Mouse (Mus musculus) thymus, postnatal 10 days (tissue): Measurements from ENCODE around the gene Myo15b.
"Not testable (repeated sequence)": the region's sequence is repeated elsewhere in the genome, so short reads cannot be mapped to it uniquely, and the experiment has no call there.

Experiments used
- DNase-seq, 2 experiments: peaks; one replicate each; pipeline ENCODE4 v3.0.0; 2021; ENCODE audit warnings: low spot score in 2 of 2

Gene Myo15b

DNA sequence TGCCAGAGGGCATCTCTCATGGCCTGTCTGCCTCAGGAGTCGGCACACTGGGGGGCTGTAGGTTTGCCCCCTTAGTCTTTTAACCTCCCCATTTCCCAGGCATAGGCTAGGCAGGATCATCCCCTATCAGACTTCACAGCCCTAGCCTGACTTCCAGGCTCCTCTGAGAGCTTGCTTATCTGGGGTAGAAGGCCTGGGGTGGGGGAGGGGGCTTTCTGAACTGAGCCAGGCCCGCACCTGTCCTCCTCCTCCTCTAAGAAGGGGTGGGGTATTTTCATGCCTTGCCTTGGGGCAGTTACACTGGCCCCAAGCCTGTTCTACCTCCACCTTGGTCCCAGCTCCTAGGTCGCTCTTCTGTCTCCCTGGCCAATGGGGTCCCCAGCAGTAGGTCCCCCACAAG is 26.7 kb upstream of the Myo15b start:
- no peak for DNase-seq

DNA sequence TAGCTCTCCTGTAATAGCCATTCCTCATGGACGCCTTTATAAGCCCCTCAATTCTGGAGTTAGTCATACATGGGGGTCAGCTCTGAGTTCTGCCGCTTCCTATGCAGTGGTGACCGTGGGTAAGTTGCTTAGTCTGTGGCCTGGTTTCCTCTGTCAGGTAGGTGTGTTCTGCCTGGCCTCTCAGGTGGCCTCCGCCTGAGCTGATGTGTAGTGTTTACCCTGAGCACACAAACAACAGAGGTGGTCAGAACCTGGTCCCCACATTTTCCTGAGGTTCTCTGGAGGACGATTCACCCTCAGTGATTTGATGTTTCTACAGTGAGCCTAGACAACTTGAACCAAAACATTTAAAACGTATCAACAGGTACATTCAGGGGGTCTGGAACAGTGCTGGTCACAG is 26.1 kb upstream of the Myo15b start:
- no peak for DNase-seq

DNA sequence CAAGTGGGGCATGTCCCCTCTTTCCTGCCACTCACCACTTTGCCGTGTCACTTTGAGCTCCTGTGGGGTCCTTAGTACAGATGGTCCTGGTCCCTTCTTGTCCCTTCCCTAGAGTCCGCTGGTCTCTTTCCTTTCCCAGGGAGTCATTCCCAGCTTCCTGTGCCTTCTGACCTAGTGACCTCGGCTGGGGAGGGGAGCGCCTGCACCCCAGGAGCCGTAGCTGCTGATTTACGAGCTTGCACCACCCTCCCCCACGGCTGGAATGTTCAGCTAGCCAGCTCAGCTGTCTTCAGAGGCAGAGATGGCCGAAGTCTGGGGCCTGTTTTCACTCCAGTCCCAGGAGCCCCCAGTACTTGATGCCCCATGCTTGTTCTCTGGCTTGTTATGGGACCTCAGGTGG is 25.7 kb upstream of the Myo15b start:
- DNase-seq: no peak

DNA sequence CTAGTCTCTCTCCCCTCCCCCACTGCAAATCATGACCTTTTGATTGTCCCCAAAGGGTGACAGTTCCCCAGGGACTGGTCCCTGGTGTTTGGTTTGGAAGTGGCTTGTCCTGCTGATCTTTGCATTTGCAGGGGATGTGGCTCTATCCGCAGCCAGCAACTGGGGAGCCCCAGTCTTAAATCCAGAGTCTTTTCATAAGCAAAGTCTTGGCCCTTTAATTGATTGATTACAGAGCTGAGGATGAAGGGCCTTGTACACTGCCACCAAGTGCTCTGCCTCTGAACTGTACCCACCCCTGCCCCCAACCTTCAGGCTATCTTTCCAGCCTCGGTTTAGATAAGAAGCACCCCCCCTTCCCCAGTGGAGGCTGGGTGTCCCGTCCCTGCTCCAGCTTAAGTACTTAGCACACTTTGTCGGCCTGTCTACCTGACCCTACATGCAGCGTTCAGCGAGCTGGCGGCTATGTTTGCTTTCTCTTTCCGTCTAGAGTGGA is 25.1 kb upstream of the Myo15b start:
- no peak for DNase-seq

DNA sequence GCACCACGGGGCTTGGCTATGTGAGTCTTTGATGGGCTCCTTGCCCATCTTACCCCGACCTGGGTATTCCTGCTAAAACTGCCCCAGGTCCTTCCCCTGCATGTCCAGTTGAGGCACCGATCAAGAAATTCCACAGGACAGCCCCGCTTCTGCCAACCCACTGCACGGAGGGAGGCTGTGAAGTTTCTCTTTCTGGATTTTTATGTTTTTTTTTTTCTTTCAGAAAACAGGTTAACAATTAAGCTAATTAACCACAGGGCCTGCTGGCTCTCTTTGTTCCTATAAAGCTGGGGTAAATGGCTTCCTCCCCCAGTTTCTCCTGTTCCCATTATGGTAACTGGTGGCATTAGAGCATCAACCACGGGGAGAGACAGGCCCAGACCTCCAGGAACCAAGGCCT is 24.2 kb upstream of the Myo15b start:
- DNase-seq: no peak

DNA sequence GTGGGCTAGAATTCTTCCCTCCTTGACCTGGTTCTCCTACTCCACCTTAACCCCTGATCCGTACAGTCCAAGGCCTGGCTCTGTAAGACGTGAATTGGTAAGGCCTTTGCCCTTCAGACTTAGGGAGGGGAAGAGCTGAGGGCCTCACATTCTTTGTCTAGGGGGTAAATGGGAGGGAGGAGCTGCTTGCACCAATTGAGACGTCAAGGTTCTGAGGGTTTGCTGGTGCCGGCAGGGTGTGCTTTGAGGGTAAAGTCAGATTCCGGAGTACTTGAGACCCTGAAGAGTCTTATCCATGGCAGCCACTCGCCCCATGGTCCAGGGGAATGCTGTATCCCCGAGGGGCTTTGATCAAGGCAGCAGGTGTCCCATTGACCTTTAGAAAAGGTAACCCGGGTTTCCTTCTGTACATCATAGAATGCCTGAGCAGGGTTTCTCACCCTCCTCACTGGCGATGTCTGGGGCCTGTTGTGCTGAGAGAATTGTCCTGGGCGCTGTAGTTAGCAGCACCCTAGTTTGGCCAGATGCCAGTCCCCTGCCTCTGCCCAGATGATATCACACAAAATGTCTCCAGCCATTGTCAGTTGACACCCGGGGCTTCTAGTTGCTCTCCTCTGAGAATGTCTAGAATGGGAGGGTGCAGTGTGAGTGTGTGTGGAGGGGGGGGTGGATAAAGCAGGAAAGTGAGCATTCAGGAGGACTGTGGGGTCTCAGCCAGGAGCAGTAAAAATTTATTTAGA is 21.4 kb upstream of the Myo15b start:
- DNase-seq: no peak

DNA sequence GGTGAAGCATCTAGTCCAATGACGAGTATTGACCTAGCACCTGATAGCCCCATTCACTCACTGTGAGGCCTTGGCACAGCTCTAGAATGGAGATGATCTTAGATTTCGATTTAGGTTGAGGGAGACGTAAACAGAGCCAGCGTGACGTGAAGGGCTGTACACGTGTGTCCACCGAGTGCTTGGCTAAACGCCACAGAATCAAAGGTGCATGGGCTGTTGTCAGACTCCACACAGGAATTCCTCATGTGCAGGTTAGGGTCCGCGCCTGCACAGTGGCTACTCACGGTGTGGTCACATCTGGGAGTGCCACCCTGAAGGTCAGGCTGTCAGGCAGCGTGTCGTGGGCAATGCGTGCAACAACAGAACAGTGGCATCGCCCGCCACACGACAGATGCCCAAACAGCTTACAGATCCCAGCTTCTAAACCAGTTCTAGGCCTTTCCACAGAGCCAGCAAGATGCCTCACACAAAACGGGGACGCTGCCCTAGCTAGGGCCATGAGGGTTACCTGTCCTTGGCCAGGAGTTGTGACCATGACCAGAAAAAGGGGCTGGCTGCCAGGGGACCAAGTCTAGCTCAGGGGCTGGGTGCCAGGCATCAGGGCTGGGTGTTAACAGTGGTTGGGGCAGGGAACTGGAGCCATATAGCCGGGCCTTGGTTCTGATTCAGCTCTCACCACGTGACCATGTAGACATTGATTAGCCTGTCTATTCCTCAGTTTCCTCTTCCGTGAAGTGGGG is 20.4 kb upstream of the Myo15b start:
- no peak for DNase-seq

DNA sequence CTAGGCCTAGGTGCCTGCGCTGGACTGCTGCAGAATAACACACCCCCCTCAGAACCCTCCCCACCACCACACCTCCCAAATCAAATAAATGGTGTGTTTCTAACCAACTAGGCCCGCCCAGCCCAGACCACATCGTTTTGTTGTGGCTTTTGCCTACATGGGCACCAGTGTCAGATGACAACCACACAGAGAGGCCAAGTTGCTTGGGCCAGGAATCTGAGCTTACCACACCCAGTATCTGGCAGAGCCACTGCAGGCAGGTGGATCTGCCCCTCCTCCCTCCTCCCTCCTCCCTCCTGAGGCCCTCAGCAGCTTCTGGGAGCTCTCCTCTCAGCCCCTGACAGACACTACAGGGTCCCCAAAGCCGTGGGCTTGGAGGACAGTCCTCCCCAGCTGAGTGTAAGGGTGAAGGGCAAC is 19.3 kb upstream of the Myo15b start:
- no peak for DNase-seq

DNA sequence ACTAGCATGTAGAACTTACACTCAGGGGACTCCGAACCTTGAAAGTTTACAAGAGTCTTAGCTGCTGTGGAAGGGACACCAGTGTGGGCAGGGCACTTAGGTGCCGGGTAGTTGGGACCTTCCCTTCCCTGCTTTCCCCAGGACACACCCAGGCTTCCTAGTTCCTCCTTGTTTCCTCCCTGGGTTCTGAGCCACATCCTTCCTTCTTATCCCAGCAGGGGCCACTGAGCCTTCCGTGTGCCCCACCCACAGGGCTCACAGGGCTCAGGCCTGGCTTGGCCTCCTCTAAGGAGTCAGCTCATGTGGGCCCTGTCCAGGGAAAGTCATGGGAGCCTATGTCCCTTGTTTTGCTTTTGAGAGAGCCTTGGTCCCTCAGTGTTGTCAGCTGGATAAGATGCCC is 18.5 kb upstream of the Myo15b start:
- DNase-seq: no peak

DNA sequence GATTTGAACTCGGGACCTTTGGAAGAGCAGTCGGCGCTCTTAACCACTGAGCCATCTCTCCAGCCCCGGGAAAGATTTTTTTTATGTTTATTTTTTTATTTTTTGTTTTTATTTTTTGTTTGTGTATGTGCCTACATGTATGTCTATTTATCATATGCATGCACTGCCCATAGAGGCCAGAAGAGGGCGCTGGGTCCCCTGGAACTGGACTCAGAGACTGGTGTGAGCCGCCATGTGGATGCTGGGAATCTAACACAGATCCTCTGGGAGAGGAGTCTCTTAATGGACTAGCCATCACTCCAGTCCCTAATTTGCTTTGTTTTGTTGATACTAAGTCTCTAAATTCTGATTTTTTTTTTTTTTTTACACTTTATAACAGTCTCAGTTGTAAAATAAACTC is 17.2 kb upstream of the Myo15b start:
- no peak for DNase-seq

DNA sequence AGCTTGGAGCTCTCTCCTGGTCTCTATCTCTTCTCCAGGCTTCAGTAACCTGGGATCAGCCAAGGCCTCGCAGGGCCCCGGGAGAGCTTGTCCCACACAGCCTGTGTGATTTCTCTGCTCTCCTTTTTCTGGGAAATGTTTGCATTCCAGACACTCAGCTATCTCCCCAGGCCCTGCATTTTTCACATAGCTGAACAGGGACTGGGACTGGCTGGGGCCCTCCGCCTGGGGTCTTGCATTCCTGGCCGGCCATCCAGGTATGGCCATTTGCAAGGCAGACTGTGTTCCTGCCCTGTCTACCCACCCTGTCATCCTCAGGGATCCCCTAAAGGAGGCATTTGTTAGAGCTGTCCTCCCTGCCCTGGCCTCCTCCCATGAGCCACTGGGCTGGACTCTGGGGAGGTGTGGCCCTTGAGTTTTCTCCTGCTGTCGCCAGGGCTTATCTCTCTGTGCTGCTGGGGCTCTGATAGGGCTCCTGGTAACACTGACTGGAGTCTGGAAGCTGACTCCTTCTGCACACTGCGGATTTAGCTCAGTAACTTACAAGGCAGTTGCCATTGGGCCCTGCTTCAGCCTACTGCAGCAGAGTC is 16.1 kb upstream of the Myo15b start:
- no peak for DNase-seq

DNA sequence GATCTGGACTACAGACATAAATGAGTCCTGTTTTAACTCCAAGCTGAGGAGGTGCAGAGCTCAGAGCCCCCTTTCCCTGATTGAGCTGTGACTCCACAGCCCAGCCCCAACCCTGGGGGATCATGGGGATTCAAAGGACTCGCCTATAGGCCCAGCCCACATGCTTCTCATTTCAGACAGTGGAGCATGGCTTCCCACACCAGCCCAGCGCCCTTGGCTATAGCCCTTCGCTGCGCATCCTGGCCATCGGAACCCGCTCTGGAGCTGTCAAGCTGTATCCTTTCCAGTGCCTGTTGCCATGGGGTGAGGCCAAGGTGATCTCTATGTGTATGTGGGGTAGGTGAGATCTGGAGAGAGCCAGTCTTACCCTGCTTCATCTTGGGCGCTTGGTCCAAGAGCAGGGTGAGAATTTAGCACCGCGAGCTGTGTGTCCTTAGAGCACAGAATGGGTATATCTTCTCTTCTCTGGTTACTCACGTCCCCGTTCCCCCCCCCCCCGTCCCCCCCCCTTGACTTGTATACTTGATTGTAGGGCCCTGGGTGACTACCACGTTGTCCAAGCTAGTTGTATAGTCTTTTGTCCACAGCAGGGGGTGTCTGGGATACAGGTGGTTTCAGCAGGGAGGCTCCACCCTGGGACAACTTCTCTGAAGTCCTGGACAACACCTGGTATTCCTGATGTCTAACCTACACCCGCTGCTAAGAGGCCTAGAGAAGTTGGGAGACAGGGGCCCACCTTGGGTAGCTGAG is 14.9 kb upstream of the Myo15b start:
- no peak for DNase-seq

DNA sequence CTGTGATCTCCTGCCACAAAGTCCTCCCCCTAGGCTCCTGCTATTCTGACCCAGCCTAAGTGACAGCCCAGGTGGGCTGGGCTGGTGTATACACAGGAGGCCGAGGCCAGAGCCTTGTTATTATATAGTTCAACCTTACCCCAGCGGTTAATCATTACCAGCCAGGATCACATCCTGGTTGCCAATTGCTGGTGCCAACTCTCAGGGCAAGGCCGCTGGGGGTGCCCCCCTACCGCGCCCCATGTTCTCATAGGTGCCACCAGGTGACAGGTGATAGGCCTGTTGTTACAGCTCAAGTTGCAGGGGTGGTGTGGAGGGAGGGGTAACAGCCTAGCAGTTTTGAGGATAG is 14.3 kb upstream of the Myo15b start:
- DNase-seq: no peak

DNA sequence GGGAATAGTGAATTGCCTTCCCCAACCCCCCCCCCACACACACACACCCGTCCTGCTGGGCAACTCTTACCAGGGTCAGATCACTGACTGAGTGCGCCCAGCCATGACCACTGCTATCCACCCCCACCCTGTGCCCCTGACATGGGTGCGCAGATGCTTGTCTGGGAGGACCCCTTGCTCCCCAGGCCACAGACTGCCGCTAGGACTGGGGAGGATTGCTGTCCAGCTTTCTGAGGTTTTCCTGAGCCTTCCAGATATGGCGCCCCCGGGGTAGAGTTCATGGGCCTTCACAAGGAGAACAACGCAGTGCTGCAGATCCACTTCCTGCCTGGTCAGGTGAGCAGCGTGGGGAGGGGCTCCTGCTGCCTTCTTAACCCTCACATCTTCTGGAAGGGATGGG is 14.0 kb upstream of the Myo15b start:
- DNase-seq: no peak

DNA sequence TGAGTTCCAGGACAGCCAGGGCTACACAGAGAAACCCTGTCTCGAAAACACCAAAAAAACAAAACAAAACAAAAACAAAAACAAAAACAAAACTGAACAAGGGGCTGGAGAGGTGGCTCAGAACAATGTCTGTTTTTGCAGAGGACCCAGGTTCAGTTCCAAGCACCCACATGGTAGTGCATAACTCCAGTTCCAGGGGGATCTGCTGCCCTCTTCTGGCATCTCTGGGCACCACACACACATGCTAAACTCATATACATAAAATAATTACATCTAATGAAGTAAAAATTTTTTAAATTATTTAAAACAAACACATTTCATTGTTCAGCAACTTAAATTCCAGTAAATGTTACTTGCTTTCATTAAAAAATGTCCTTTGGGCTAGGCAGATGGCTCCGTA is 12.4 kb upstream of the Myo15b start:
- no peak for DNase-seq

DNA sequence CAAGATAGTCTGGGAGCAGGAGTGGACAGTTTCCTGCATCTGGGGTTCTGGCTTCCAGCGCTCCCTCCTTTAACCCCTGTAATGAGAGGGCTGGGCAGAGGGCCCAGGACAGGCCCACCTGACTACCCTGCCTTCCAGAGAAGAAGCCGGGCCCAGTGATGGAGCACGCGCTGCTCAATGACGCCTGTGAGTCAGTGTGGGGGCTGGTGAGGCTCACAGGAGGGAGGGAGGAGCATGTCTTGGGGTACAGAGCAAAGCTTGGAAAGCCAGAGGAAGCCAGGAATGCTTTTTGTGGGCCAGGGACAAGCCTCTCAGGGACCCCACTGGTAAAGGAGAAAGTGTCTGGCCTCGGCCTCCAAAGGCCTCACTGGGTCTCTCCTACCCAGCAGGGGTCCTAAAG is 3.5 kb upstream of the Myo15b start:
- DNase-seq: no peak

DNA sequence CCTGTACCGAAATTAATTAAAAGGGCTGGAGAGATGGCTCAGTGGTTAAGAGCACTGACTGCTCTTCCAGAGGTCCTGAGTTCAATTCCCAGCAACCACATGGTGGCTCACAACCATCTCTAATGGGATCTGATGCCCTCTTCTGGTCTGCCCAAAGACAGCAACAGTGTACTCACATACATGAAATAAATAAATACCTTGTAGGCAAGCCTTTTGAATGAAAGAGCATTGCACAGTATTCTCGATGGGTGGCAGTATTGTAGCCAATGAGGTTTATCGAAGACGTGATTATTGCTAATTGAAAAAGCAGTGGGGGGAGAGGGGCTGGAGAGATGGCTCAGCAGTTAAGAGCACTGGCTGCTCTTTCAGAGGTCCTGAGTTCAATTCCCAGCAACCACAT is 1.1 kb upstream of the Myo15b start:
- not testable (repeated sequence) for DNase-seq

DNA sequence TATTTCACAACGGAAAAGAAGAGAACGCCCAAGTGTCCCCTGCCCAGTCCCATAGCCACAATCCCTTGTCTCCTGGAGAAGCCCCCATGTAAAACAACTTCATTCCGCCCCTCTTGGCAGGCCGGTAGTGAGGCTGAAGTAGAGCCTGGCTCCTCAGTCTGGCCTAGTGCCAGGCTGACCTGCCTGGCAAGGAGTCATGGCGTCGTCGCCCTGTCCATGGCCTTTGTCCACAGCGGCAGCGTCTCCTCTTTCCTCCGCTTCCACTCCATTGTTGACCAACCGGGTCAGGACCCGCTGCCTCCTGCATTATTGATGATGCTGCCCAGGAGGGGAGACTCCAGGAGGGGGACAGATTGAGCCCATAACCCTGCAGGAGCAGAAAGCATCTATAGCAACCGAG is 270 bp upstream of the Myo15b start:
- no peak for DNase-seq

DNA sequence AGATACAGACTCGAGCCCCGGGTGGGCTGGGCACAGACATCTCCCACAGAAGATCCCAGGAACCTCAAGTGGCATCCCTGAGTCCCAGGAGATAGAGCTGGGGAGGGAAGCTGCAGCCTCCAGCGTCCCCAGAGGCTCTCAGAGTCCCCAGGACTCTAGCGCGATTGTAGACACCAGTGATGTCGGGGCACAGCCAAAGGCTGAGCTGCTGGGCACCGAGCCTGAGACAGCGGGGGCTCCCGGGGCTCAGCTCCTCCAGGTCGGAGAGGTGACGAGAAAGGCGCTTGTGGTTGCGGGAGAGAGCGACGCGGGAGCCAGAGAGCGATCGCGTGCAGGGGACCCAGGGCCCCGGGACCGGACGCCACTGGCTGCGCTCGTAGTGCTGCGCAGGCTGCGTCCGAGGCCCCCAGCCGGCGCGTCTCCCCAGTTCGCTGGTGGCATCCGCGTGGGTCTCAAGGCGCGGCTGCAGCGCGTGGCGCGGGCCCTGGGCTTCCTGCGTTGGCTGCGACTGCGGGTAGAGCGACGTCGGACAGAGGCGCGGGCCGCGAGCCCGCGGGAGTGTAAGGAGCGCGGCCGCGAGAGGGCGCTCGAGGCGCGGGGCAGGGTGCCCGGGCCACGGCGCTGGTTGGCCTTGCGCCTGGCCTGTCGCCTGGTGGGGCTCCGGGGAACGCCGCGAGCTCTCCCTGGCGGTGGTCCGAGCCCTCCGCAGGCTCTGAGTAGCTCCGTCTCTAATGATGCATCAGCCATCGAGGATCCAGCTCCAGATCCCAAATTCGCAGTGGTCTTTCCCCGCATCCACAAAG is 1.1 kb downstream of the Myo15b start:
- peak; percentile 67 to 89 for DNase-seq

DNA sequence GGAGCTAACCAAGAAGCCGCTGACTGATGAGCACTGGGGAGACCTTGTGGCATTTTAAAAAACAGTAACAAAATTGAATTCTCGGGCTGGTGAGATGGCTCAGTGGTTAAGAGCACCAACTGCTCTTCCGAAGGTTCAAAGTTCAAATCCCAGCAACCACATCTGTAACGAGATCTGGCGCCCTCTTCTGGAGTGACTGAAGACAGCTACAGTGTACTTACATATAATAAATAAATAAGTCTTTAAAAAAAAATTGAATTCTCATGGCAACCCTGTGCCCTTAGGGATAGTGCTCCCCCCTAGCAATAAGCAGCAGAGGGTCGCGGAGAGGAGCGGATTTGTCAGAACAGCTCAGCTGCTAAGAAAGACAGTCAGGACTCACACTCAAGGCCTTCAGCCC is 5.7 kb downstream of the Myo15b start:
- DNase-seq: no peak

DNA sequence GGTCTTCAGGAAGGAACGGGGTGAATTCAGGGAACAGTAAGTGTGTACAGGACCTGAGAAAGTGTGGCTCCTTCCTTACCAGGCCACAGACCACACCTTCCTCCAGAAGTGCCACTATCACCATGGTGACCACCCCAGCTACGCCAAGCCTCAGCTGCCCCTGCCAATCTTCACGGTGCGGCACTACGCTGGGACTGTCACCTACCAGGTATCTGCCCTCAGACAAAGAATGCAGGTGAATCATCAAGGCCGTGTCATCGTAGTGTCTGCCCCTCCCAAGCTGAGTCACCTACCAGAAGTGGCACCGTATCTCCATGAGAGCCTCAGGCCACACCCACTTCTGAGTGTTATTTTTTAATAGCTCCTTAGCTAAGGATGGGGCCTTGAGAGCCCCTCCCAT is 11.2 kb downstream of the Myo15b start:
- no peak for DNase-seq

DNA sequence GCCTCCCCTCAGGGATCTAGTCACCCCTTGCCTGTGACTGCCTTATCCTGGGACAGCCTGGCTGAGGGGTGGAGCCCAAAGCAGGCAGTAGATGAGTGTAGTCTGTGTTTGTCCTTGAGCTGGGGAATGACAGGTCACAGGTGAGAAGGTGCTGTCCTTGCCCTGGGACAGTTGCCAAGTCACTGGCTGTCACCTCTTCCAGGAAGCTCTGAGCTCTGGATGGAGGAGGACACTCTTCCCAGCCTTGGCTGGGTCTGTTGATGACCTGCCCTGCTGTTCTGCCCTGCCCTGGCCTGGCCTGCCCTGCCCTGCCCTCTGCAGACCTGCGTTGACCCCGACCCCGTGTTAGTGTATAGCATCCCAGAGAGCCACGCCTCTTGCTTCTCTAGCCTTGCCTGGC is 14.2 kb downstream of the Myo15b start:
- DNase-seq: no peak
